Mouse (Mus musculus): Measurements from ENCODE around the gene Nudt15.

DNA sequence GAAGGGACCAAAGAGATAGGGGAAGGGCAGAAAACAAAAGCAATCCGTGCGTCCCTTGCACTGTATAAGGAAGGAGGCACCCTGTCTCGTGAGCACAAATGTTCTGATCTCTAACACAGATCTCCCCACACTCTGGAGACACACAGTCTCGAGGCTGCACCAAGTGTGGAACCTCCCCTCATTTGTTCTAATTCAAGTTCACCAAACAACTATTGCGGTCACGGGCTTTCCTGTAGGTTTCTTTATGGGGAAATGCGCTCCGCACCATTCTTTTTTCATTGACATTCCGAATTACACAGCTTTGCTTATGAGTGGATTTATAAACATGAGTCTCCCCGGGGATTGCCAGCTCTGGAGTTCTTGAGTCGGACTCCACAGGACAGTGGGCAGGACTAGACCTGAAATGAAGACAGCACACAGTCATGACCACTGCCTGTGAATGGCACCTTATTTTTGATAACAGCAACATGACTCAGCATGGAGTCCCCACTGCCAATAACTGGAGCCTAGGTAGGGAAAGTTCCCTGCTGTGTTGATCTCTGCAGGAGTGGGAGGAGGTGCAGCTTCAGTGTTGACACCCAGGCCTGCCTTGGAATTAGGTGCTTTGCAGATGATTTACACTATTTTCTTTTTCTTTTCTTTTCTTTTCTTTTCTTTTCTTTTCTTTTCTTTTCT, 40.2 kb downstream of the Nudt15 start:
- TF ChIP-seq CTCF (IDR thresholded peaks at IDR 0.05; ENCODE audit: control insufficient read depth, insufficient read depth, insufficient read length), result no peak
- TF ChIP-seq MYOG (IDR thresholded peaks at IDR 0.05; ENCODE audit: control insufficient read depth, extremely low read depth, insufficient read length), result no peak
- no peak for TF ChIP-seq MAX (IDR thresholded peaks at IDR 0.05)
- no peak for TF ChIP-seq CEBPB (IDR thresholded peaks at IDR 0.05; ENCODE audit: low read depth)
